Mouse (Mus musculus) small intestine, adult 2 months (tissue): ENCODE results near the gene Acsm1.

Source experiments
- CTCF ChIP-seq: fragments of 200-500 bp; IDR thresholded peaks from 2 replicates; pipeline ENCODE4 v1.5.1; 2012; ENCODE audit warnings: low read depth, mild to moderate bottlenecking, control low read depth, inconsistent platforms, low read length, moderate library complexity, mixed read lengths; ENCODE audit not compliant: insufficient replicate concordance, insufficient read length; ENCODE audit errors: extremely low read depth
- POLR2A ChIP-seq: fragments of 200-500 bp; IDR thresholded peaks from 2 replicates; pipeline ENCODE4 v1.6.1; 2012; ENCODE audit warnings: low read depth, mild to moderate bottlenecking, control low read depth, inconsistent platforms, low read length, moderate library complexity

DNA sequence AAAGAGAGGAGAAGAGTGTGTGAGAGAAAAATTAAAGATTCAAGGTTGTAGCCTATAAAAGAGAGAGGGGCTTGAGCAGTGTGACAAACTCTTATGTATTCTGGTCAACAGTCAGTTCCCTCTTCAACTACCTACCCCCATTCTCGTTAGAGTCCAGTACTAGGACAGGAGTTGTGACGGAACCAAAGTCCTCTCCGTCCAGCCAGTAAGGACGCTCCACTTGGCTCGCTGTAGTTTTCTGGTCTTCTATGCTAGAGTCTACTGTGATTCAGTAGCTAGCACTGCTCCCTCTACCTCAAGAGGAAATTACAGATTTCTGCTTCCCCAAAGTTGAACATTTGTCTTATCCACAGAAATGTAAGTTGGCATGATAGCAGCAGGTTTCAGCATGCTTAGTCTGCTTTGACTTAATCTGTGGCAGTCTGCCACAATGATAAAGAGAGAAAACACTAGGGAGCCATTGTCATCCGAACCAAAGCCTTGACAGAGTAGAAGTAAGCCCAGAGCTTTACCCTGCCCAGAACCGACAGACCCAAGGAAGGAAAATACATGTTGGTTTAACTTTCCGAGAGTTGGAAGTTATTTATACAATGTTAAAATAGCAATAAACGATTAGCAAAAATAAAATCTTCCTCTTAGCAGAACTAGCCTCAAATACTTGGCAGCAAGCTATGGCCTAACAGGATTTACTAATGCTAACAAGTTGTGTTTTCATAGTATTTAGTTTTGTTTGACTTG, 731 bp upstream of the Acsm1 start:
- no peak for TF ChIP-seq POLR2A
- TF ChIP-seq CTCF, result no peak
